Mouse (Mus musculus) ES-Bruce4 (cell line): ENCODE data around the gene Tceal1.

Source experiments
- CTCF ChIP-seq: IDR thresholded peaks from one replicate; pipeline ENCODE4 v1.8.1; 2011; ENCODE audit warnings: low read depth, low read length
- EP300 ChIP-seq: IDR thresholded peaks from 2 replicates; pipeline ENCODE4 v1.6.1; 2011; ENCODE audit warnings: low read depth, low read length; ENCODE audit not compliant: insufficient read depth
- POLR2A ChIP-seq: IDR thresholded peaks from one replicate; pipeline ENCODE4 v1.8.1; 2011; ENCODE audit warnings: low read length; ENCODE audit not compliant: insufficient read depth

GRCm38 (mm10) chrX:136680989-136681388 lies 26.8 kb upstream of the Tceal1 start:
- no peak for TF ChIP-seq POLR2A
- no peak for TF ChIP-seq CTCF
- no peak for TF ChIP-seq EP300
